Mouse (Mus musculus): ENCODE data around the gene Ccl6. TPM values are rescaled to one million over a fixed set of nuclear protein-coding genes. Genes with fewer than 3 reads are reported as not detected.

Ccl6 gene
- total RNA-seq, 2 experiments from 2014 or later: 5.5 to 9.3 TPM

DNA sequence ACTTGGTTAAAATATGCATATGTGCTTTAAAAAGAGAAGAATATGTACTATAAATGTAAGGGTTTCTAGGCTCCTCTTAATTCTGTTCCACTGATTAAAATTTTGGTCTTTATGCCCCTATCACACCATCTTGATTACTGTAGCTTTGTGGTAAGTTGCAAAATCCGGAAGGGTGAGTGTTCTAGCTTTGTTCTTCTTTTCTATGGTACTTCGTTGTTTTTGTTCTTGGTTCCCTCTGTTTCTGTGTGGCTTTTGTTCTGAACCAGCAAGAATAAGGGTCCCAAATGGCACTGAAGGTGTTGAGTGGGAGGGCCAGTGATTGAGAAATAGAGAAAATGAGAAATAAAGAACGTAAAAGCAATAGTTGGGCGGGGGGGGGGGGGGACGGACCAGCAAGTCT is 25.4 kb upstream of the Ccl6 start:
- DNase-seq: no peak
- Histone ChIP-seq H3K27ac (no peak overlapping the region), H3K4me3 (no peak overlapping the region)
- intact Hi-C loops (cut with DNase I): no loop called here
- no peak for TF ChIP-seq CTCF (IDR thresholded peaks at IDR 0.05)

DNA sequence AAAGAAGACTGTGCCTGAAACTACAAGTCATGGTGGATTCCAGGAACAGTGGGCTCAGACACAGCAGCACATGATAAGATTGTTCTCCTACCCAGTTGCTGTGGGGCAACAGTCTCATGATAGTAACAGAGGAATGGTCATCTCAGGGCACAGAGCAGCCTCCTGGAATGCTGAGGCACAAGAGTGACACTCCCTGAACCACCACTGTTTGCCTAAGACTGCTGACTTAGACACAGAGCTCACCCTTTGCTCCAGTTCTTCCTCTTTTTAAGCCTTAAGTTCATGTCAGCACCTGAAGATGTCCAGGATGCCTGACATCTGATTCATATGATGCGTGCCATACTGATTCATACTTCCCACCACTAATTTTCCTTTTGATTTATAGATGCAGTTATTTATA is 23.7 kb upstream of the Ccl6 start:
- no peak for TF ChIP-seq CTCF (IDR thresholded peaks at IDR 0.05)
- Histone ChIP-seq H3K4me3 (no peak overlapping the region), H3K27ac (no peak overlapping the region)
- intact Hi-C loops (cut with DNase I): no loop called here
- DNase-seq: no peak

DNA sequence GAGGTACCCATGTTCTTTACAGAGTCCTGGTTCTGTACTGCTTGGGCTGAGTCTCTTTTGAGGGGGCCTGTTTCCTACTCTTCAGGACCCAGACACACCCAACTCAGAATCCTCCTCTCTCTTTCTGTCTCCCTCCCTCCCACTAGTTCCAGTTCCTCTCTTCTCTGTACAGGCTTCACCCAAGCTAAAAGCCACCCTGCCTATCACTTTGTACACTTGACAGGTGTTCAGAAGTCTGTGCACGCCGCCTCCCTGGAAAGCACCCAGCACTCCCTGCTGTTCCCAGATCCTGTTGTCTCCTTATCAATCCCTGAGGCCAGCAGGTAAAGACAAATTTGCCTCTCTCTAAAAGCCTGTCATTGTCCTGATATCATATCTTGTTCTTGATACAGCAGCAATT is 18.0 kb upstream of the Ccl6 start:
- Histone ChIP-seq H3K27ac (no peak overlapping the region), H3K4me3 (no peak overlapping the region)
- no peak for DNase-seq
- no peak for TF ChIP-seq CTCF (IDR thresholded peaks at IDR 0.05)
- intact Hi-C loops (cut with DNase I): no loop called here

DNA sequence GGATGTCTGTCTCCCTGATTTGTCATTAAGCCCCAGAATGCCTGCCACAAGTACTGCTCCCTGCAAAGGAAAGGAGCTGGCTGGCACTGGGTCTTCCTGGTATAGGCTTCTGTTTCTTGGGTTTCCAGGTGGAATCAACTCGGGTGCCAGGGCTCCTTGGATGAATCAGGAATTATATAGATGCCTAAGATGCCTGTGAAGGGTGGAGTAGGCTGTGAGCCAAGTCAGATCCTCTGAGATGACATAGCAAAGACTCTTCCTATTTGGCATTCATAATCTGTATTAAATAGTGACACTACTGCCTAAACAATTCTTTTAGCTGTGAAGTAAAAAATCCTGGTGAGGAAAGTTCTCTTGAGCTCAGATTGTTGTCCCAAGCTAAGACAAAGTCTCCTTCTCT is 13.5 kb upstream of the Ccl6 start:
- no peak for DNase-seq
- intact Hi-C loops (cut with DNase I): no loop called here
- H3K27ac ChIP-seq: no peak overlapping the region
- no peak overlapping the region for H3K4me3 ChIP-seq
- TF ChIP-seq CTCF (IDR thresholded peaks at IDR 0.05): no peak

DNA sequence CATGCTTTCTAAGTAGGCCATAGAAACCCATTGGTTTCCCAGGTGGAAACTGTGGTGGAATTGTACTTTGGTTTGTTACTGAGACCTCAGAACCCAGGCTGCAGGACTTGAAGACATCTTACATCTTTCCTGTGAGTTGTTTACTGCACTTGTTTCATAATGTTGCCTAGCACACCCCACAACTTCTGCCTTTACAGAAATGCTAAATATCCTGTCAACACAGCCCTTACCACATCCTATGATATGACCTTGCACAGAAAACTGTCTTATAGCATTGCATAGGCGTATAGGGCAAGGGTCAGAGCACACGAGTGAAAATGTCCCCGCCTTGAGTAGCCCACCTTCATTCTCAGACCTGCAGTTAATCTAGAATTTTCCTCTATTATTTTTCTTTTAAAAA is 12.6 kb upstream of the Ccl6 start:
- intact Hi-C loops (cut with DNase I): no loop called here
- DNase-seq: no peak
- Histone ChIP-seq H3K4me3 (no peak overlapping the region), H3K27ac (no peak overlapping the region)
- TF ChIP-seq CTCF (IDR thresholded peaks at IDR 0.05): no peak

DNA sequence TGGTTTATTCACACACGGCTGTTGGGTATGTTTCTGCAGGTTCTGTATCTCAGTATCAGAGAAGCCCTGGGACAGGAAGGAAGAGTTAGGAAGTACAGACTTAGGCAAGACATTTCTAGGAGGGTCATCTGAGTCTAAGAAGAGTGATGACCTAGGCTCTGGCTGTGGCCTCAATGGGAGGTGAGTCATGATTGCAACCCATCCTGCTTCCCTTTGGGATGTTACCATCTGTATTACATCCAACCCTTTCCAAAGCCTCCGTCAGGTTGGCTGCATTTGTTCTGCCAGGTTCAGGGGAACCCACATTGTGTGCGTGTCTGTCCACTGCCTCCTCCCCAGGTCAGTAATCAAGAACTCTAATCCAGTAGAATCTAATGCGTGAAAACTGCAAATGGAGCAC is 11.8 kb upstream of the Ccl6 start:
- Histone ChIP-seq H3K4me3 (no peak overlapping the region), H3K27ac (no peak overlapping the region)
- DNase-seq: no peak
- intact Hi-C loops (cut with DNase I): no loop called here
- no peak for TF ChIP-seq CTCF (IDR thresholded peaks at IDR 0.05)

DNA sequence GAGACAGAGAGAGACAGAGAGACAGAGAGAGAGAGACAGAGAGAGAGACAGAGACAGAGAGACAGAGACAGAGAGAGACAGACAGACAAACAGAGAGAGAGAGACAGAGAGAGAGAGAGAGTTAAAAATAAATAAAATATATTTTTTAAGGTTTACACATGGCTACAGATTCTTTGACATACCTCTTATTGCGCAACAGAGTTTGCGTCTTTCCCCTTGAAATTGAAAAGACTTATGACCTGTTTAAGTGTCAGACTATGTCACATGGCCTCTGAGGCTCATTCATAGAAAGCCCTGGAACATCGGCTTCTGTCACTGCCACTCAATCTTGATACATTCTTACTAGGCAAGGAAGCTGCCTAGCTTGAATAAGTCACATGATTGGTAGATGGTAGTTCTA is 10.5 kb upstream of the Ccl6 start:
- Histone ChIP-seq H3K27ac (no peak overlapping the region), H3K4me3 (no peak overlapping the region)
- intact Hi-C loops (cut with DNase I): no loop called here
- DNase-seq: no peak
- TF ChIP-seq CTCF (IDR thresholded peaks at IDR 0.05): no peak

DNA sequence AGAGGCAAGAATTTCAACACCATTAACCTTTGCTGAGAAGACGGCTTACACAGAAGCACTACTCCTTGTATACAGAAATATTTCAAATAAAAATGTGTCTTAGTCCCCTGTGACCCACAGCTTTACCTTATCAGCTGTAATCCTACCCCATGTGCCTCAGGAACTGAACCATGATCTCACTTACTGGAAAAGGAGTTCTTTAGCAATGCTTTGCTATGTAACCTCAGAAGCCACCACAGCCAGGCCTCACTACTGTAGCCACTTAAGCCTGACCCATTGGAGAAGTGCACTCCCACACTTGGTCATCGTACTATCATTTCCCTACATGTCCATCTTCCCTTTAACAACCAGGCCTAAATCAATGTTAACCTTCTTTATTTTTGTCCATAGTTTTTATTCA is 7.7 kb upstream of the Ccl6 start:
- H3K4me3 ChIP-seq: no peak overlapping the region
- DNase-seq: no peak
- no peak overlapping the region for H3K27ac ChIP-seq
- intact Hi-C loops (cut with DNase I): no loop called here
- TF ChIP-seq CTCF (IDR thresholded peaks at IDR 0.05): no peak

DNA sequence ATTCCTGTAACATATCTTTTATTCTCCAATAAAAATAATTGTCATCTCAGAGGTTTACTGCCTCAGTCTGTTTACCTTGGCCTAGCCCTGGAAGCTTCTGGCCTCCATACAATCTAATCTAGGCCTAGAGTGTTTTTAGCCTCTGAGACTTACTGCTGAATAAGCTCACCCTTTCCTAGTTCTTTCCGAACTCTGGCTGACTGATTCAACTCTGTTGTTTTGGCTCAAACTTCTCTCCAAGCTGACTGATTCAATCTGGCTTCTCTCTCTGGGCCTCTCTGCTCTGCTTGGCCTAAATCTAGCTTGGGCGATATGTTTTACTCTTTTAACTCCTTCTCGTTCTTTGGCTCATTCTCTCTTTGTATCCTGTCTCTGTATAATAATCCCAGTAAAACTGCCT is 6.1 kb upstream of the Ccl6 start:
- no peak for TF ChIP-seq CTCF (IDR thresholded peaks at IDR 0.05)
- DNase-seq: no peak
- no peak overlapping the region for H3K27ac ChIP-seq
- intact Hi-C loops (cut with DNase I): no loop called here
- no peak overlapping the region for H3K4me3 ChIP-seq

DNA sequence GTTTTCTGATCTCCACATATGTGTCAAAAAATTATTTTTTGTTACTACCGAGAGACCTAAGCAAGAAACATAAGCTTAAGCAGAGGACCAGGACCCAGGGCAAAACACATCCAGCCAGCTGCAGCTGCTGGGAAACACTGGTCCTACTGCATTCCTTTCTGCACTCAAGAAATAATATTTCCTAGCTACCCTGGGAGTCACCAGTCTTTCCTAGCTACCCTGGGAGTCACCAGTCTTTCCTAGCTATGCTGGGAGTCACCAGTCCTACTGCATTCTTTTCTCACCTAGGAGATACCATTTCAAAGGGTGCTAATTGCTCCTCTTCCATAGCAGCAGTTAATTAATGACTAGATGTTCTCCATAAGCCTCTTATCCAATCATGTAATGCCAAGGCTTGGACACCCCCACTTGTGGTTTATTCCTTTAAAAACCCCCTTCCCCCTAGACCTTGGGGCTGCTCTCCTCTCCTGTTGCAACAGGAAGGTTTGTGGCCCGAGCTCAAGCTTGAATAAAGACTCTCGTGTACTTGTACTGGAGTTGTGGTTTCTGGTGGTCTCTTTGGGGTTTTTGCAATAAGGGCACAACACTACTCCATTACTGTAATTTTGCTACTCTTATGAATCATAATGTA is 5.4 kb upstream of the Ccl6 start:
- intact Hi-C loops (cut with DNase I): no loop called here
- TF ChIP-seq CTCF (IDR thresholded peaks at IDR 0.05): no peak
- DNase-seq: no peak
- Histone ChIP-seq H3K27ac (no peak overlapping the region), H3K4me3 (no peak overlapping the region)

DNA sequence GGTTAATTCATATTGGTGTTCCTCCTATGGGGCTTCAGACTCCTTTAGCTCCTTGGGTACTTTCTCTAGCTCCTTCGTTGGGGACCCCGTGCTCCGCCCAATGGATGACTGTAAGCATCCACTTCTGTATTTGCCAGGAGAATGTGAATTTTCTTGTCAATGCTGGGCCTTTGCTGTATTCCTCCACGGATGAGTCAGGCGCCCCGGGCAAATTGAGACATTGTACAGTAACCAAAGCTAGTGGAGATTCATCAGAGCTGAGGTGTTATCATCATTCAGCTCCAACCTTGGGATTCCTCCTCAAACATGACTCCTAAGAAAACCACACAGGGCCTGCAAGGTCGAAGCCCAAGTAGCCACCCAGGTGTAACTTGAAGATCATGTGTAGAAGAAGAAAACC is 4.9 kb upstream of the Ccl6 start:
- TF ChIP-seq CTCF (IDR thresholded peaks at IDR 0.05): no peak
- H3K4me3 ChIP-seq: no peak overlapping the region
- DNase-seq: no peak
- intact Hi-C loops (cut with DNase I): no loop called here
- no peak overlapping the region for H3K27ac ChIP-seq

DNA sequence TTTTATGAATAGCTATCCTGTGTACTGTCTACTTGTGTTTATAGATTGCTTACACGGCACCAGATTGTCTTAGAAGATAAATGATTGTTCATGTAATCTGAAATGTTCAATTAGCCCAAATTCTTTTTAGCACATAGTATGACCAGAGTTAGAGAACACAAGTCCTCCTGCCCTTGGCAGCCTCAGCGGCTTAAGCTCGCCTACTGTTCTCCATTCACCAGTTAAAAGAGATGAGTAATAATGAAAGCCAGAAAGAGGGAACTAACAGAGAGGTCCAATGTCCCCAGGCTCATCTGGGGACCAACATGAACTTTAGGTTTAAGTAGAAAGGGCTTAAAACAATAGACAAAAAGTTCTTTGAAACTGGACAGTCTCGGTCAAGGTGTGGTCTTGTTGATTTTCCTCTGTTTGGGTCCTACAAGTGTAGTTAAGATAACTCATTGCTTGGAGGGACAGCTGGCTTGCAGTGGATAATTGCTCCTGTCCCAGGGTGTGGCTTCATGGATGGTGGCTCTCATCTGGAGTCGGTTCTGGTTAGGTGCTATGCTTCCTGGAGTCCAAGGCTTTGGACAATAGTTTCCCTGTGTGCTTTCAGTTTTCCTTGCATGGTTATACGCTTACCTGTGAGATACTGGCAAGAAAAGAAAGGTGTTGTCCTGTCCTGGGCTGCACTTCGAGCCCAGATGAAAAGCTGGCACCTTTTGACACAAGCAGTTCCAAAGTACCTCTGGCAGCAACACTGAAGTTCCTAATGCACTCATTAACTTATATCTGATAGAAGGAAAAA is 3.0 kb upstream of the Ccl6 start:
- no peak for TF ChIP-seq CTCF (IDR thresholded peaks at IDR 0.05)
- H3K27ac ChIP-seq: no peak overlapping the region
- no peak for DNase-seq
- intact Hi-C loops (cut with DNase I): no loop called here
- no peak overlapping the region for H3K4me3 ChIP-seq

DNA sequence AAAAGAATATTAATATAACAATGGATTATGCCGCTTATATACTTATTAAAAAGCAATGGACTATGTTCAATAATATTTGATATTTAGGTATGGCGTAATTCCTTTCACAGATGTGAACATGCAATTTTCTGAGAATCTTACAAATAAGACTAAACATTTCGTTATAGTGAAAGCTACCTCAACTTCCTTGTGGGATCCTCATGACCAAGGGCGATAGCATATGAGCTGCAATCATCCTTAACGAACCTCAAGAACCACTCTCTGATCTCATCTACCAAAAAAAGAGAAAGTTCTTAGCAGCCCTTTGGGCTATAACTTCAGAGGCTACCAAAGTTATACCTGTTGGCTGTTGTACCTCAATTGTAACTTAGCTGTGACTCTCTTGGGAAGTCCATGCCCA is 566 bp upstream of the Ccl6 start:
- DNase-seq: no peak
- H3K4me3 ChIP-seq: no peak overlapping the region
- no peak for TF ChIP-seq CTCF (IDR thresholded peaks at IDR 0.05)
- H3K27ac ChIP-seq: no peak overlapping the region
- intact Hi-C loops (cut with DNase I): no loop called here

DNA sequence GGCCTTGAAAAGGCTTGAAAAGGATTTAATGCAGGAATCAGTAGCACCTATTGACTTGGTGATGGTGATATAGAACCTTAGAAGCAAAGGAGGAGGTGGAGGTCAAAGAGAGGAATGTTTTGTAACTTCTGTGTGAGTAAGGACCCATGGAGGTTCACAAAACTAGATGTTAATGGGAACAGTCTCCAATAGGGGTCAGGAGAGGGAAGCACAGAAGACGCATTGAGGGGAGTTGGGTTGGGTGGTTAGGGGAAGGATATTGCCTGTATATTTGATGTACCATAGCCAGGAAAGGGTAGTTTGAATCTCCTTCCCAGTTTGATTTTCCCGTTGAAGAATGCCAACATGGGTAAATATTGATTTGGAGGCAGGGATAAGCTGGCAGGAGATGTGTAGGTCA is 8.7 kb downstream of the Ccl6 start:
- TF ChIP-seq CTCF (IDR thresholded peaks at IDR 0.05): no peak
- Histone ChIP-seq H3K4me3 (no peak overlapping the region), H3K27ac (no peak overlapping the region)
- intact Hi-C loops (cut with DNase I): no loop called here
- DNase-seq: no peak
